Mouse (Mus musculus): ENCODE data around the gene Fzd2.
A peak's percentile ranks its signal among the peaks of the same experiment; 100 is the strongest.

Gene Fzd2

DNA sequence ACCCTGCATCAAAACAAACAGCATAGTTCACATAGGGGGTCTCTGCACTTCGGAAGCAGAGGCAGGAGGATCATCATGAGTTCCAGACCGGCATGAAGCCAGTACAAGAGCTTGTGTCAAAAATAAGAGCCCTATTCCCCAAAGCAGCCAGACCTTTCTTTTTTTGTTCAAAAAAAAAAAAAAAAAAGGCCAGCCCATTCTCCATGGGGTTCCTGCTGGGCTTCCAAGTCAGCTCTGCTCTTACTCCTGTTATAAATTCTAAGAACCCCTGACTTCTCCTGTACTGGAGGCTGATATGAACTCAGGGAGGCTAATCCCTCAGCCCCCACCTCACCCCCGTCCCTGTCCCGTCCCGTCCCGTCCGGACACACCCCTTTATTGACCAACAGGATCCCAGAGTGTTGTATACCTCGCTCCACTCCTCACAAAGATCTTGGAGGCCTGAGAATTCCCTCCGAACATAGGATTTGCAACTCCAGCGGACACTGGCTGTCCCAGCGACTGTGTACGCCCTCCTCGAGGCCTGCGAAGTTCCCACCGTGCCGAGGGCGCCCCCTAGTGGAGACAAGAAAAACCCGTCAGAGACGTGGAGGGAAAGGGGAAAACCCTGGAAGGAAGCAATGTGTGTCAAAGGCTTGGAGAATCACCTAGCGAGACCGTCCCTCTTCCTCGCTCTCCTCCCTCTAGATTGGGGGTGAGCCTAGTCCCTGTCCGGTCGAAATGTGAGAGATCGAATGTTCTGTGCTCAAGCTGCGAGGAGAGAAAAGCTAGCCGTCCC lies 25.7 kb upstream of the Fzd2 start:
- no peak for TF ChIP-seq POU5F1 (IDR thresholded peaks at IDR 0.05; ENCODE audit: borderline replicate concordance, low read length)
- TF ChIP-seq CTCF (conservative IDR thresholded peaks at IDR 0.05; ENCODE audit: low read length), result peak; percentile 87
- no peaks in the 10 kb centered on the region for H3K9me3 ChIP-seq (ENCODE audit: low read length)
- H3K4me1 ChIP-seq (replicated peaks; ENCODE audit: low read depth, low read length), result peaks cover 86% of the 10 kb centered on the region
- H3K27me3 ChIP-seq (ENCODE audit: insufficient read depth, low read length), result no peaks in the 10 kb centered on the region
- H3K4me3 ChIP-seq (replicated peaks; ENCODE audit: low read length), result peak overlapping the region; percentile 70
- H3K36me3 ChIP-seq (ENCODE audit: insufficient read depth, low read length), result no peaks in the 10 kb centered on the region

GRCm38 (mm10) chr11:102579165-102580033 lies 24.8 kb upstream of the Fzd2 start, which contains the start of gene Gm11627:
TSS of gene Gm11627 (minus strand) at chr11:102579461.
- Histone ChIP-seq H3K4me3 (replicated peaks; ENCODE audit: low read length) (peak within 1 kb of the TSS; percentile 70), H3K27me3 (ENCODE audit: insufficient read depth, low read length) (no peaks in the 10 kb centered on the region), H3K36me3 (ENCODE audit: insufficient read depth, low read length) (no peaks in the 10 kb centered on the region), H3K9me3 (ENCODE audit: low read length) (no peaks in the 10 kb centered on the region), H3K4me1 (replicated peaks; ENCODE audit: low read depth, low read length) (peaks cover 93% of the 10 kb centered on the region)
- TF ChIP-seq NANOG (IDR thresholded peaks at IDR 0.05; ENCODE audit: borderline replicate concordance, low read length), result no peak
- no peak for TF ChIP-seq CTCF (conservative IDR thresholded peaks at IDR 0.05; ENCODE audit: low read length)
- TF ChIP-seq POU5F1 (IDR thresholded peaks at IDR 0.05; ENCODE audit: borderline replicate concordance, low read length), result no peak

GRCm38 (mm10) chr11:102580034-102580330 lies 24.2 kb upstream of the Fzd2 start:
- H3K36me3 ChIP-seq (ENCODE audit: insufficient read depth, low read length), result no peaks in the 10 kb centered on the region

GRCm38 (mm10) chr11:102581281-102582015 lies 22.7 kb upstream of the Fzd2 start:
- H3K4me3 ChIP-seq (replicated peaks; ENCODE audit: low read length), result peak overlapping the region; percentile 69
- peaks cover under 1% of the 10 kb centered on the region for H3K9me3 ChIP-seq (ENCODE audit: low read length)
- peaks cover 5% of the 10 kb centered on the region for H3K36me3 ChIP-seq (ENCODE audit: insufficient read depth, low read length)
- H3K27me3 ChIP-seq (ENCODE audit: insufficient read depth, low read length), result no peaks in the 10 kb centered on the region
- peaks cover 90% of the 10 kb centered on the region for H3K4me1 ChIP-seq (replicated peaks; ENCODE audit: low read depth, low read length)
- TF ChIP-seq CTCF (conservative IDR thresholded peaks at IDR 0.05; ENCODE audit: low read length), result no peak
- TF ChIP-seq NANOG (IDR thresholded peaks at IDR 0.05; ENCODE audit: borderline replicate concordance, low read length), result no peak
- no peak for TF ChIP-seq POU5F1 (IDR thresholded peaks at IDR 0.05; ENCODE audit: borderline replicate concordance, low read length)

More at GRCm38 (mm10) chr11:102580034-102580330, 24.2 kb upstream of the Fzd2 start:
- Histone ChIP-seq H3K9me3 (ENCODE audit: low read length) (no peaks in the 10 kb centered on the region), H3K4me1 (replicated peaks; ENCODE audit: low read depth, low read length) (peaks cover 96% of the 10 kb centered on the region), H3K27me3 (ENCODE audit: insufficient read depth, low read length) (no peaks in the 10 kb centered on the region), H3K4me3 (replicated peaks; ENCODE audit: low read length) (peak overlapping the region; percentile 70)
- TF ChIP-seq CTCF (conservative IDR thresholded peaks at IDR 0.05; ENCODE audit: low read length) (no peak), POU5F1 (IDR thresholded peaks at IDR 0.05; ENCODE audit: borderline replicate concordance, low read length) (no peak), NANOG (IDR thresholded peaks at IDR 0.05; ENCODE audit: borderline replicate concordance, low read length) (no peak)

GRCm38 (mm10) chr11:102582016-102582610 lies 22.1 kb upstream of the Fzd2 start:
- Histone ChIP-seq H3K36me3 (ENCODE audit: insufficient read depth, low read length) (peaks cover 8% of the 10 kb centered on the region), H3K27me3 (ENCODE audit: insufficient read depth, low read length) (no peaks in the 10 kb centered on the region), H3K4me3 (replicated peaks; ENCODE audit: low read length) (peak overlapping the region; percentile 69), H3K9me3 (ENCODE audit: low read length) (peaks cover 5% of the 10 kb centered on the region), H3K4me1 (replicated peaks; ENCODE audit: low read depth, low read length) (peaks cover 84% of the 10 kb centered on the region)
- TF ChIP-seq NANOG (IDR thresholded peaks at IDR 0.05; ENCODE audit: borderline replicate concordance, low read length) (no peak), CTCF (conservative IDR thresholded peaks at IDR 0.05; ENCODE audit: low read length) (no peak), POU5F1 (IDR thresholded peaks at IDR 0.05; ENCODE audit: borderline replicate concordance, low read length) (no peak)

GRCm38 (mm10) chr11:102582736-102583135 lies 21.5 kb upstream of the Fzd2 start:
- H3K4me1 ChIP-seq (replicated peaks; ENCODE audit: low read depth, low read length), result peaks cover 78% of the 10 kb centered on the region
- peaks cover 5% of the 10 kb centered on the region for H3K9me3 ChIP-seq (ENCODE audit: low read length)
- peaks cover 8% of the 10 kb centered on the region for H3K36me3 ChIP-seq (ENCODE audit: insufficient read depth, low read length)
- H3K27me3 ChIP-seq (ENCODE audit: insufficient read depth, low read length), result no peaks in the 10 kb centered on the region
- no peak for TF ChIP-seq NANOG (IDR thresholded peaks at IDR 0.05; ENCODE audit: borderline replicate concordance, low read length)
- no peak for TF ChIP-seq CTCF (conservative IDR thresholded peaks at IDR 0.05; ENCODE audit: low read length)
- TF ChIP-seq POU5F1 (IDR thresholded peaks at IDR 0.05; ENCODE audit: borderline replicate concordance, low read length), result no peak
- peak overlapping the region; percentile 69 for H3K4me3 ChIP-seq (replicated peaks; ENCODE audit: low read length)

GRCm38 (mm10) chr11:102586445-102587130 lies 17.6 kb upstream of the Fzd2 start:
- no peaks in the 10 kb centered on the region for H3K27me3 ChIP-seq (ENCODE audit: insufficient read depth, low read length)
- H3K9me3 ChIP-seq (ENCODE audit: low read length), result peaks cover 5% of the 10 kb centered on the region
- TF ChIP-seq POU5F1 (IDR thresholded peaks at IDR 0.05; ENCODE audit: borderline replicate concordance, low read length), result no peak
- TF ChIP-seq NANOG (IDR thresholded peaks at IDR 0.05; ENCODE audit: borderline replicate concordance, low read length), result no peak
- TF ChIP-seq CTCF (conservative IDR thresholded peaks at IDR 0.05; ENCODE audit: low read length), result peak; percentile 39
- H3K4me1 ChIP-seq (replicated peaks; ENCODE audit: low read depth, low read length), result peaks cover 49% of the 10 kb centered on the region
- no peak overlapping the region for H3K4me3 ChIP-seq (replicated peaks; ENCODE audit: low read length)
- peaks cover 8% of the 10 kb centered on the region for H3K36me3 ChIP-seq (ENCODE audit: insufficient read depth, low read length)

All from E14TG2a.4 (cell line).